Mouse (Mus musculus) forebrain, embryonic 15.5 days (tissue): ENCODE data around the gene Rnf32. TPM values are rescaled to one million over a fixed set of nuclear protein-coding genes. Genes with fewer than 3 reads are reported as not detected.

Experiments
- ATAC-seq: fragments of 200-750 bp; cut with Nextera tagmentation; replicated peaks from 2 replicates; pipeline ENCODE4 v1.8.0; 2017; ENCODE audit warnings: mild to moderate bottlenecking, moderate TSS enrichment, moderate library complexity
- H3K27ac ChIP-seq: fragments of 300-500 bp; sonication (generic); replicated peaks from 2 replicates; pipeline ENCODE4 v1.5.1; 2015; ENCODE audit warnings: mild to moderate bottlenecking, inconsistent platforms
- H3K27me3 ChIP-seq: fragments of 300-500 bp; sonication (generic); 2 replicates; pipeline ENCODE4 v1.6.1; 2015; ENCODE audit warnings: inconsistent platforms
- H3K36me3 ChIP-seq: fragments of 300-500 bp; sonication (generic); 2 replicates; pipeline ENCODE4 v1.6.1; 2015; ENCODE audit warnings: mild to moderate bottlenecking, inconsistent platforms
- H3K4me1 ChIP-seq: fragments of 300-500 bp; sonication (generic); 2 replicates; pipeline ENCODE4 v1.6.1; 2015; ENCODE audit warnings: inconsistent platforms
- H3K4me2 ChIP-seq: fragments of 300-500 bp; sonication (generic); replicated peaks from 2 replicates; pipeline ENCODE4 v1.6.1; 2015; ENCODE audit warnings: mild to moderate bottlenecking, inconsistent platforms
- H3K4me3 ChIP-seq: fragments of 300-500 bp; sonication (generic); 2 replicates; pipeline ENCODE4 v1.5.1; 2015; ENCODE audit warnings: mild to moderate bottlenecking, inconsistent platforms
- H3K9ac ChIP-seq: fragments of 300-500 bp; sonication (generic); replicated peaks from 2 replicates; pipeline ENCODE4 v1.6.1; 2015; ENCODE audit warnings: mild to moderate bottlenecking, inconsistent platforms
- H3K9me3 ChIP-seq: fragments of 300-500 bp; sonication (generic); 2 replicates; pipeline ENCODE4 v1.6.1; 2016; ENCODE audit warnings: inconsistent platforms
- WGBS: fragments of 180-500 bp; shearing (Covaris S2); methylation state at CpG from one replicate; pipeline ENCODE4 v1.1.7; 2015; ENCODE audit warnings: mixed read lengths; 5-methylcytosine and 5-hydroxymethylcytosine counted together
- polyA plus RNA-seq: library from polyadenylated mRNA; unstranded; fragments of >200 nt; fragmentation: Nextera tagmentation; extraction: Ambion mirVana; gene quantifications from 2 replicates; pipeline ENCODE4 v1.2.1, GENCODE M21; 2015

Rnf32 gene
- polyA plus RNA-seq, 1 experiment from 2014 or later = 15.8 TPM

DNA sequence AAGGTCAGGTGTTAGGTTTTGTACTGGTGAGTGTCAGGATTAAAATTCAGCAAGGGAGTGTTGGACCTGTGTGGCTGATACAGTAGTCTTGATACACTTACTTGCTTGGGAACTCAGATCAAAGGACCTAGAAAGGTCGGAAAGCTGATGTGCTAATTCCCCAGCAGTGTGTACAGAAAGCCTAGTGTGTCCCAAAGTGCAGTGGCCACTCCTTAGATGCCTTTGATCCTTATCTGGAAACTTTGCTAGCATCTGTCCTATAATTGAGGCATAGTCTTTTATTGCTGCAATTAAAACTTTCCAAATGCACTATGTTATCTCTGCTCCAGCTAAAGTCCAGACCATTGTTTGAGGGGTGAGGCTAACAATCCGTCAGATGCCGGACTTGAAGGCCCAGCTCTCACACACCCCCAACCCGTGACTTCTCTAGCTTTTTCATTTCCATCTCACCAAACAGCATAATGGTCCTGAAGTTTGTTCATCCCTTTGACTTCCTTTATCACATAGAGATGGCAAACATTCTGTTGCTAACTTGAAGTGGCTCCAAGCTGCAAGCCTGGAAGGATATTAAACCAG is 16.3 kb downstream of the Rnf32 start:
- H3K9ac ChIP-seq = no peak overlapping the region
- no peaks in the 10 kb centered on the region for H3K36me3 ChIP-seq
- H3K4me3 ChIP-seq = no peak overlapping the region
- H3K4me2 ChIP-seq = no peak overlapping the region
- no peaks in the 10 kb centered on the region for H3K27me3 ChIP-seq
- H3K27ac ChIP-seq = no peak overlapping the region
- H3K9me3 ChIP-seq = no peaks in the 10 kb centered on the region
- WGBS = 66% methylated on average over 4 of the region's 4 CpGs
- H3K4me1 ChIP-seq = no peaks in the 10 kb centered on the region
- no peak for ATAC-seq

- H3K9ac ChIP-seq = no peak overlapping the region
- 91% methylated on average over 3 of the region's 3 CpGs for WGBS
- no peaks in the 10 kb centered on the region for H3K4me1 ChIP-seq
- H3K27me3 ChIP-seq = no peaks in the 10 kb centered on the region
- H3K4me3 ChIP-seq = no peak overlapping the region
- no peak for ATAC-seq
- no peaks in the 10 kb centered on the region for H3K9me3 ChIP-seq
- no peak overlapping the region for H3K4me2 ChIP-seq
- H3K27ac ChIP-seq = no peak overlapping the region
- H3K36me3 ChIP-seq = no peaks in the 10 kb centered on the region
These were observed 22.2 kb downstream of the Rnf32 start for GRCm38 (mm10) chr5:29217997-29218396.

DNA sequence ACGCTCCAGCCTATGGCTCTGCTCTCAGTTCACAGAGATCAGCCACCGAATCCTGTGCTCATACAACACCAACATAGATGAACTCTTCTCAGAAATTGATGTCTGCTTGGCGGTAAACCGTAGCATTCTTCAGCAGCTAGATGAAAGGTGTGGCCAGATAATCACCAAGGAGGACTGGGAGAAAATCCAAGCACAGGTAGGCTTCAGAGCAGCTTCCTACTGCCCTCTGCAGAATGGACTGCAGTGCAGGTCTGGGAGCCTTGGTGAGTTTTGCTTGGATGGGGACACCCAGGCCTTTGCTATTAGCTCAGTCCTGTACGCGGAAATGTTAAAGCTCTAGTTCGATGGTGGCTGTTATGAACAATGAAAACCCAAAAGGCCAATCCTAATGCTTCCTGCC is 28.3 kb downstream of the Rnf32 start:
- Histone ChIP-seq H3K27me3 (no peaks in the 10 kb centered on the region), H3K4me1 (no peaks in the 10 kb centered on the region), H3K4me2 (no peak overlapping the region), H3K9me3 (no peaks in the 10 kb centered on the region), H3K9ac (no peak overlapping the region), H3K27ac (no peak overlapping the region), H3K36me3 (no peaks in the 10 kb centered on the region), H3K4me3 (no peak overlapping the region)
- 90% methylated on average over 7 of the region's 7 CpGs for WGBS
- no peak for ATAC-seq

DNA sequence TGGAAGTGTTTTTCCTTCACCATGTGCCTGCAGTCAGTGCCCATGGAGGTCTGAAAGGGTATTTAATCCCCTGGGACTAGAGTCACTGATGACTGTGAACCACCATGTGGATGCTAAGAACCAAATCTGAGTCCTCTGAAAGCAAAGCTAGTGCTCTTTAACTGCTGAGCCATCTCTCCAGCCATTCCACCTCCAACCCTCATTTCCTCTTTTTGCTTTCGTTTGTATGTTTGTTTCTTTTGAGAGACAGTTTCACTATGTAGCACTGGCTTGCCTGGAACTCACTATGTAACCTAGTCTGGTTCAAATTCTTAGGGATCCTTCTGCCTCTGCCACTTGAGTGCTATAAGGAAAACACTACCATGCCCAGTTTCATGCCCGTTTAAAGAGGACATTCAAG is 34.7 kb downstream of the Rnf32 start:
- Histone ChIP-seq H3K27ac (no peak overlapping the region), H3K4me2 (no peak overlapping the region), H3K27me3 (no peaks in the 10 kb centered on the region), H3K4me1 (no peaks in the 10 kb centered on the region), H3K4me3 (no peak overlapping the region), H3K36me3 (peaks cover 8% of the 10 kb centered on the region; the same call in 1 of the 2 replicates), H3K9me3 (no peaks in the 10 kb centered on the region), H3K9ac (no peak overlapping the region)
- no peak for ATAC-seq
- 83% methylated on average over 2 of the region's 2 CpGs for WGBS

- Histone ChIP-seq H3K4me2 (no peak overlapping the region), H3K27me3 (no peaks in the 10 kb centered on the region), H3K9me3 (no peaks in the 10 kb centered on the region), H3K36me3 (no peaks in the 10 kb centered on the region), H3K27ac (no peak overlapping the region), H3K4me1 (no peaks in the 10 kb centered on the region), H3K9ac (no peak overlapping the region), H3K4me3 (no peak overlapping the region)
- ATAC-seq = no peak
These were observed 42.6 kb downstream of the Rnf32 start for GRCm38 (mm10) chr5:29238379-29238778.

GRCm38 (mm10) chr5:29244769-29245168 is 49.0 kb downstream of the Rnf32 start:
- Histone ChIP-seq H3K27ac (no peak overlapping the region), H3K9me3 (no peaks in the 10 kb centered on the region), H3K4me3 (no peak overlapping the region), H3K4me2 (no peak overlapping the region), H3K9ac (no peak overlapping the region), H3K27me3 (no peaks in the 10 kb centered on the region), H3K4me1 (peaks cover 7% of the 10 kb centered on the region), H3K36me3 (no peaks in the 10 kb centered on the region)
- WGBS = no CpG with 5 or more reads among the region's 1 CpGs
- ATAC-seq = peak; percentile 82

DNA sequence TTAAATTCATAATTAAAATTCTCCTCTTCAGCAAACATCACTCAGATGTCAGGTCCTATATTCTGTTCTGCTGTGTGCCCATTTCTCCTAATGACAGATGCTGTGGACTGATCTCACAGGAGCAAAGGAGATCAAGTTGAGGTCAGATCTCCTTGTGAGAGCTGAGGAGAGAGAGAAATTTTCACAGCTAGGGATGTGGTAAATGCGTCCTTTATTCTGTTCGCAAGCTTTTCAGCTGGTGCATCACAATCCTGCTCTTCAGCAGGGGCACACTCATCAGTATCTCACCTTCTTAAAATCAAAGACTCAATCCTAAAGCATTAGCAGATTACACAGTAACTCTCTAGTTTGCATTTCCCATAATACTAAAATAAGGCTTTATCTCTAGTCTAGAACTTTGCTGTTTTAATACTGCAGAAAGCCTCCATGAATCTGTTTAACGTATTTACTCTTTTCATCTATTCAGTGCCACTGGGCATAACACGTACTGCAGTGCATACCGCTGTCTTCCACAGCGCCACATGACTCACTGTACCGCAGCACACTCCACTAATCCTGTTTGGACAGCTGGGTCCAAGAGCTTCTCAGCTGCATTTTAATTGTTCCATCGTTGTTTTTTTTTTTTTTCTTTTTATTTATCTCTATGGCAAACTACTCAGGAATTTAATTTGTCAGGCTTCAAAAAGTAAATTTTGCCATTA is 55.2 kb downstream of the Rnf32 start:
- Histone ChIP-seq H3K4me1 (no peaks in the 10 kb centered on the region), H3K27me3 (no peaks in the 10 kb centered on the region), H3K27ac (no peak overlapping the region), H3K4me2 (no peak overlapping the region), H3K9me3 (no peaks in the 10 kb centered on the region), H3K9ac (no peak overlapping the region), H3K4me3 (no peak overlapping the region), H3K36me3 (no peaks in the 10 kb centered on the region)
- WGBS = 11% methylated on average over 8 of the region's 8 CpGs
- ATAC-seq = peak; percentile 79

GRCm38 (mm10) chr5:29251496-29251873 is 55.7 kb downstream of the Rnf32 start:
- no peak overlapping the region for H3K27ac ChIP-seq
- H3K4me2 ChIP-seq = no peak overlapping the region
- H3K4me1 ChIP-seq = no peaks in the 10 kb centered on the region
- no peaks in the 10 kb centered on the region for H3K36me3 ChIP-seq
- no peak overlapping the region for H3K4me3 ChIP-seq
- WGBS = 35% methylated on average over 1 of the region's 1 CpGs
- no peaks in the 10 kb centered on the region for H3K27me3 ChIP-seq
- no peak for ATAC-seq
- no peaks in the 10 kb centered on the region for H3K9me3 ChIP-seq
- no peak overlapping the region for H3K9ac ChIP-seq

DNA sequence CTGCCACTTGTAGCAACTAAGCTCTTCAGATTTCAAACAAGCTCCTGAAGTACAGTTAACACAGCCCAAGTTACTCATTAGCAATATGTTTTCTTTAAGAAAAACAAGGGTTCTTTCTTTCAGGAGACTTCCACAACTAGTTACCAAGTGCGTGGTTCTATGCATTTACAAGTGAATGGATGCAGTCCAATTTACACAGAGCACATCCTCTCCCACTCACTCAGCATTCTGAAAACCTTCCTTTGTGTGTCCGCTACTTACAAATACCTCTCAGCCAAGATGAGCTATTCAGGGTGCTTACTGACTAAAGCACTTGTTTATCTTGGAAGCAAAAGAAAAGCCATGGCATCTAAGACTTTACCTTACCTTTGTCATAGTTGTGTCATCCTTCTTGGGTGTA is 58.1 kb downstream of the Rnf32 start:
- Histone ChIP-seq H3K9ac (no peak overlapping the region), H3K27ac (no peak overlapping the region), H3K4me1 (no peaks in the 10 kb centered on the region), H3K27me3 (no peaks in the 10 kb centered on the region), H3K36me3 (no peaks in the 10 kb centered on the region), H3K4me3 (no peak overlapping the region), H3K9me3 (no peaks in the 10 kb centered on the region), H3K4me2 (no peak overlapping the region)
- ATAC-seq = no peak
- WGBS = 16% methylated on average over 2 of the region's 2 CpGs

DNA sequence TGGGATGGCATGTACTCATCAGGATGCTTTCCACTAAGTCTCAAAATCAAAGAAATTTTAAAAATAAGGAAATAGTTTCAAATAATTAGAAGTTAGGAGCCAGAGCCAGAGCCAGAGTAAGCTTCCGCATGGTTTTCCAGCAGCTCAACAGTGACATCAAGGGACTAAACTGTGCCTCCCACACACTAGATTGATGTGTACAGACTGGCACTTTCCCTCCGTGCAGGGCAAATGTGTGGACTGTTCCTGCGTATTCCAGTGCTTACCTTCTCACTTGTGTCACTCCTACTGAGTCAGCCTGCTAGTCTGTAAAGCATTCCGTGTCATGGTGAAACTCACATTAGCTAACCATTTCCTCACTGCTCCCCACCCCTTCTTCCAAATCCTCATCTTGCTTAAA is 75.1 kb downstream of the Rnf32 start:
- H3K27me3 ChIP-seq = no peaks in the 10 kb centered on the region
- no peak overlapping the region for H3K9ac ChIP-seq
- no peak overlapping the region for H3K27ac ChIP-seq
- H3K9me3 ChIP-seq = no peaks in the 10 kb centered on the region
- H3K36me3 ChIP-seq = no peaks in the 10 kb centered on the region
- no peak overlapping the region for H3K4me2 ChIP-seq
- H3K4me3 ChIP-seq = no peak overlapping the region
- no peaks in the 10 kb centered on the region for H3K4me1 ChIP-seq
- ATAC-seq = no peak
- WGBS = 49% methylated on average over 4 of the region's 4 CpGs

GRCm38 (mm10) chr5:29273426-29273825 is 77.6 kb downstream of the Rnf32 start:
- no peaks in the 10 kb centered on the region for H3K9me3 ChIP-seq
- H3K27me3 ChIP-seq = no peaks in the 10 kb centered on the region
- no peaks in the 10 kb centered on the region for H3K4me1 ChIP-seq
- H3K4me2 ChIP-seq = no peak overlapping the region
- WGBS = 60% methylated on average over 2 of the region's 2 CpGs
- no peak overlapping the region for H3K4me3 ChIP-seq
- no peak overlapping the region for H3K27ac ChIP-seq
- no peaks in the 10 kb centered on the region for H3K36me3 ChIP-seq
- ATAC-seq = no peak
- no peak overlapping the region for H3K9ac ChIP-seq

- Histone ChIP-seq H3K4me2 (no peak overlapping the region), H3K9ac (no peak overlapping the region), H3K27me3 (no peaks in the 10 kb centered on the region), H3K4me3 (no peak overlapping the region), H3K36me3 (no peaks in the 10 kb centered on the region), H3K27ac (no peak overlapping the region), H3K9me3 (no peaks in the 10 kb centered on the region), H3K4me1 (no peaks in the 10 kb centered on the region)
- no peak for ATAC-seq
These were observed 79.0 kb downstream of the Rnf32 start for GRCm38 (mm10) chr5:29274746-29275145.
